Mouse (Mus musculus) C2C12 (cell line): Measurements from ENCODE around the gene Etaa1.

ENCODE experiments used
- CTCF ChIP-seq: IDR thresholded peaks from one replicate; pipeline ENCODE4 v1.5.1; 2011; ENCODE audit not compliant: control insufficient read depth, insufficient read depth, insufficient read length
- MYOD1 ChIP-seq: IDR thresholded peaks from one replicate; pipeline ENCODE4 v1.6.1; 2011; ENCODE audit warnings: low read depth; ENCODE audit not compliant: control insufficient read depth, insufficient read length

DNA sequence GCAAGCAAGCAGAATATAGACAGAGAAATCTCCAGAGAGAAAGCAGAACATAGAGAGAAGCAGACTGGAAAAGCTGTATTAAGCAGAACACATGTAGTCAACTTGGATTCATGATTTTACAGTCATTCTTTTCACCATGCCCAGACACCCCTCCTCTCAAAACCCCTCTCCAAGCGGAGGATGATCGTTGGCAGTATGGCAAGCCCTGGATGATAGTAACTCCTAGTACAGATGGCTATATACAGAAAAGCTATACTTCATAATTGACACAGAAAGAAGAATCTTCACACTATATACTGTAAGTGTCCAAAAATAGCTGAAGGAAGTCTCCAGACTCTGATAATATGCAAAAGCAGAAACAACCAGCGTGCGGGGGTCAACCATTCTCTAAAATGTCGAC, 36.6 kb downstream of the Etaa1 start:
- TF ChIP-seq CTCF = no peak
- TF ChIP-seq MYOD1 = no peak
